Mouse (Mus musculus) thymus, adult 2 months (tissue): ENCODE data around the gene L3mbtl2. TPM values are rescaled to one million over a fixed set of nuclear protein-coding genes. Genes with fewer than 3 reads are reported as not detected.

Experiments
- DNase-seq: peaks from one replicate; pipeline ENCODE4 v3.0.0; 2021
- H3K27ac ChIP-seq: fragments of 200-500 bp; 2 replicates; pipeline ENCODE4 v1.5.1; 2012; ENCODE audit warnings: low read length, control low read depth; ENCODE audit not compliant: control insufficient read depth, insufficient read depth
- H3K27me3 ChIP-seq: fragments of 200-500 bp; 2 replicates; pipeline ENCODE4 v1.6.1; 2012; ENCODE audit warnings: mild to moderate bottlenecking, low read length, moderate library complexity, mixed read lengths; ENCODE audit not compliant: control insufficient read depth, insufficient read depth
- H3K36me3 ChIP-seq: fragments of 200-500 bp; 2 replicates; pipeline ENCODE4 v1.6.1; 2012; ENCODE audit warnings: mild to moderate bottlenecking, low read length, moderate library complexity; ENCODE audit not compliant: control insufficient read depth, insufficient read depth
- H3K4me1 ChIP-seq: fragments of 200-500 bp; replicated peaks from 2 replicates; pipeline ENCODE4 v1.6.1; 2012; ENCODE audit warnings: low read length; ENCODE audit not compliant: control insufficient read depth, insufficient read depth
- H3K4me3 ChIP-seq: fragments of 200-500 bp; 2 replicates; pipeline ENCODE4 v1.5.1; 2012; ENCODE audit warnings: mild to moderate bottlenecking, low read length, control low read depth, moderate library complexity; ENCODE audit not compliant: control insufficient read depth, insufficient read depth
- CTCF ChIP-seq: fragments of 200-500 bp; IDR thresholded peaks from 2 replicates; pipeline ENCODE4 v1.5.1; 2012; ENCODE audit warnings: mild to moderate bottlenecking, control low read depth, low read length, moderate library complexity, borderline replicate concordance; ENCODE audit not compliant: control insufficient read depth, poor library complexity, insufficient read depth; ENCODE audit errors: extremely low read depth
- POLR2A ChIP-seq: fragments of 200-500 bp; IDR thresholded peaks from 2 replicates; pipeline ENCODE4 v1.6.1; 2012; ENCODE audit warnings: mild to moderate bottlenecking, low read length, control low read depth, moderate library complexity; ENCODE audit not compliant: control insufficient read depth, poor library complexity, insufficient read depth; ENCODE audit errors: extremely low read depth
- WGBS: fragments of 180-500 bp; shearing (Covaris S2); methylation state at CpG from one replicate; pipeline ENCODE4 v1.1.7; 2018; 5-methylcytosine and 5-hydroxymethylcytosine counted together
- polyA plus RNA-seq: library from polyadenylated mRNA; depleted of rRNA; stranded (reverse); fragments of >200 nt; gene quantifications from 2 replicates; pipeline ENCODE4 v1.2.3, GENCODE M21; 2012

L3mbtl2 gene
- polyA plus RNA-seq, 1 experiment, result 35.4 TPM

DNA sequence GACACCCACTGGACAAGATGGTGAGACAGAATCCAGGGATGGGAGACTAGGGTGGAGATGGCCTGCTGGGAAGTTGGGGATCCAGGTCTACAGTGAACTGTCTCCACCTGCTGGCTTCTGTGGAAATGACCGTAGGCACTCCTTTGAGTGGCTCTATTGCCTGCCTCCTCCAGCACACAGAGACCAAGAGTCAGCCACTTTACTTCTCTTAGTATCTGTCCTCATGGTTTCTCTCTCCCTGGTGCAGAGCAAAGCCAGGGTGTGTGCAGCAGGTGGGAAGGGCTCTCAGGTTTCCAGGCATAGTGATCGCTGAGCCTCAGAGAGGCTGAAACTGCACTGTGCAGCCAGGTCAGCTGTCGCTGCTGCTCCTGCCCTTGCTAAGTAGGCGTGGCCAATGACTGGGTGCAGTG lies 6.5 kb downstream of the L3mbtl2 start:
- peak; percentile 37 for DNase-seq
- no peak overlapping the region for H3K4me3 ChIP-seq

GRCm38 (mm10) chr15:81676637-81677036 lies 12.9 kb downstream of the L3mbtl2 start:
- TF ChIP-seq CTCF, result no peak
- no peak for TF ChIP-seq POLR2A

More for the DNA sequence above, 6.5 kb downstream of the L3mbtl2 start:
- 95% methylated on average over 4 of the region's 4 CpGs for WGBS
- H3K4me1 ChIP-seq, result peaks cover 8% of the 10 kb centered on the region; the same call in 1 of the 2 replicates
- H3K27me3 ChIP-seq, result no peaks in the 10 kb centered on the region
- H3K27ac ChIP-seq, result no peak overlapping the region
- TF ChIP-seq CTCF (no peak), POLR2A (no peak)
- peaks cover 14% of the 10 kb centered on the region for H3K36me3 ChIP-seq

GRCm38 (mm10) chr15:81680301-81680805 lies 16.7 kb downstream of the L3mbtl2 start:
- H3K27me3 ChIP-seq, result no peaks in the 10 kb centered on the region
- DNase-seq, result no peak
- WGBS, result 96% methylated on average over 4 of the region's 4 CpGs
- no peak overlapping the region for H3K27ac ChIP-seq
- TF ChIP-seq POLR2A, result no peak
- TF ChIP-seq CTCF, result no peak
- peaks cover 29% of the 10 kb centered on the region for H3K36me3 ChIP-seq
- no peaks in the 10 kb centered on the region for H3K4me1 ChIP-seq
- H3K4me3 ChIP-seq, result no peak overlapping the region

More at GRCm38 (mm10) chr15:81676637-81677036, 12.9 kb downstream of the L3mbtl2 start:
- H3K36me3 ChIP-seq, result 0 out of 2 replicates have a peak, but pooled peaks cover 3% of the 10 kb centered on the region
- H3K27me3 ChIP-seq, result no peaks in the 10 kb centered on the region
- no peak overlapping the region for H3K4me3 ChIP-seq
- H3K27ac ChIP-seq, result no peak overlapping the region
- DNase-seq, result no peak
- no peaks in the 10 kb centered on the region for H3K4me1 ChIP-seq
- WGBS, result 93% methylated on average over 3 of the region's 3 CpGs

- no peak for DNase-seq
- 7% methylated on average over 41 of the region's 41 CpGs for whole genome bisulfite sequencing
- Histone ChIP-seq H3K4me1 (peaks cover 10% of the 10 kb centered on the region; the same call in 1 of the 2 replicates), H3K27ac (no peak overlapping the region), H3K36me3 (no peaks in the 10 kb centered on the region), H3K4me3 (peak overlapping the region; percentile 44), H3K27me3 (peaks cover 3% of the 10 kb centered on the region; the same call in 1 of the 2 replicates)
- TF ChIP-seq CTCF (no peak), POLR2A (no peak)
Observed at GRCm38 (mm10) chr15:81693366-81693966, 29.8 kb downstream of the L3mbtl2 start.

DNA sequence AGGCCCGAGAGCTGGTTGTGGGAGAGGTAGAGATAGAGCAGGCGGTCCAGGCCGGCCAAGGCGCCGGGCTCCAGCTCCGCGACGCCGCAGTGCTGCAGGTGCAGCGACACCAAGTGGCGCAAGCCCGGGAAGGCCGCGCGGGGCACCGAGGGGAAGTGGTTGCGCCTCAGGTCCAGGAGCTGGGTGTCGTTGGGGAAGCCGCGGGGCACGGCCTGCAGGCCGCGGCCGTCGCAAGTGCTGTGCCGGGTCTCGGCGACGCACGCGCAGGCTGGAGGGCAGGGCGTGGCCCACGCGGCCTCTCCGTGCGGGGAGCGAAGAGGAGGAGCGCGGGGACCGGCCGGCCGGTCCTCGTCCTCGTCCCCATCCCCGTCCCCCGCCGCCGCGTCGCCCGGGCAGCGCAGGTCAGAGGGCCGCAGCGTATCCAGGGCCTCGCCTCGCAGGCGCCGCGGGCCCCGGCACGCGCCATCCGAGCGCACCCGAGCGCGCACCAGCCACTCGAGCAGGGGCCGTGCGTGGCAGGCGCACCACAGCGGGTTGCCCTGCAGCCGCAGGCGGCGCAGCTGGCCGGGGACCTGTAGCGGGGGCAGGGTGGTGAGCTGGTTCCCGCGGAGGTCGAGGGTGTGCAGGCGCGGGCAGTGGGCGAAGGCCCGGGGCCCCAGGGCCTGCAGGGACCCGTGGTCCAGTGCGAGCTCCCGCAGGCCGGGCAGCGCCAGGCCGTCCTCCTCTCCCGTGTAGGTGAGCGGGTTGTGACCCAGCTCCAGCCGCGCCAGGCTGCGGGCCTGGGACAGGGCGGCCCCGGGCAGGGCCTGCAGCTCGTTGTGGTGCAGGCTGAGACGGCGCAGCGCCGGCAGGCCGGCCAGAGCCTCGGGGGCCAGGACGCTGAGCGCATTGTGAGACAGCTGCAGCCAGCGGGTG lies 30.5 kb downstream of the L3mbtl2 start:
- 5% methylated on average over 93 of the region's 107 CpGs for WGBS
- Histone ChIP-seq H3K27ac (no peak overlapping the region), H3K36me3 (no peaks in the 10 kb centered on the region), H3K27me3 (peaks cover 3% of the 10 kb centered on the region; the same call in 1 of the 2 replicates), H3K4me3 (peak overlapping the region; percentile 44), H3K4me1 (peaks cover 10% of the 10 kb centered on the region; the same call in 1 of the 2 replicates)
- TF ChIP-seq CTCF, result peak; percentile 59; the same call in 1 of the 2 replicates
- TF ChIP-seq POLR2A, result no peak
- DNase-seq, result peak; percentile 81

DNA sequence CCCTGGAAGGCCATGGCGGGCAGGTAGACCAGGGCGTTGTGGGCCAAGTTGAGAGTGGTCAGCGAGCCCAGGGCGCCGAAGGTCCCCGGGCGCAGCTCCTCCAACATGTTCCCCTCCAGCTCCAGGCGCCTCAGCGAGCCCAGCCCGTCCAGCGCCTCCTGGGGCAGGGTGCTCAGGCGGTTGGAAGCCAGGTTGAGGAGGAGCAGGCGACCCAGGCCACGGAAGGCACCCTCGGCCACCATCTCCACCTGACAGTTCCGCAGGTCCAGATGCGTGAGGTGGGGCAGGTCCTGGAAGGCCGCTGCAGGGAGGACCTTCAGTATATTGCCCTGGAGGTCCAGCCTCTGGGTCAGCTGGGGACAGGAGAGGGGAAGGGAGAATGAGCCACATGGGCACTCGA lies 31.2 kb downstream of the L3mbtl2 start:
- no peaks in the 10 kb centered on the region for H3K36me3 ChIP-seq
- H3K4me1 ChIP-seq, result peaks cover 10% of the 10 kb centered on the region; the same call in 1 of the 2 replicates
- peaks cover 3% of the 10 kb centered on the region; the same call in 1 of the 2 replicates for H3K27me3 ChIP-seq
- no peak for TF ChIP-seq CTCF
- TF ChIP-seq POLR2A, result no peak
- peak overlapping the region; percentile 44; the same call in 1 of the 2 replicates for H3K4me3 ChIP-seq
- no peak for DNase-seq
- no peak overlapping the region for H3K27ac ChIP-seq
- 84% methylated on average over 19 of the region's 19 CpGs for WGBS
